Mouse (Mus musculus) forebrain, embryonic 11.5 days (tissue): ENCODE results near the gene Tigar. TPM values are rescaled to one million over a fixed set of nuclear protein-coding genes. Genes with fewer than 3 reads are reported as not detected.

Experiments used
- ATAC-seq: fragments of 200-750 bp; cut with Nextera tagmentation; replicated peaks from 2 replicates; pipeline ENCODE4 v1.8.0; 2017; ENCODE audit warnings: moderate TSS enrichment; ENCODE audit not compliant: low FRiP score
- DNase-seq: peaks from one replicate; pipeline ENCODE4 v3.0.0-alpha.2; 2017; ENCODE audit warnings: low spot score
- H3K27ac ChIP-seq: fragments of 300-500 bp; sonication (generic); 2 replicates; pipeline ENCODE4 v1.5.1; 2014; ENCODE audit warnings: low read depth, low read length
- H3K27me3 ChIP-seq: fragments of 300-500 bp; sonication (generic); 2 replicates; pipeline ENCODE4 v1.6.1; 2014; ENCODE audit warnings: mild to moderate bottlenecking, low read length, mixed read lengths; ENCODE audit not compliant: control insufficient read depth, insufficient read depth
- H3K36me3 ChIP-seq: fragments of 300-500 bp; sonication (generic); 2 replicates; pipeline ENCODE4 v1.6.1; 2014; ENCODE audit warnings: mild to moderate bottlenecking, low read length, moderate library complexity, mixed read lengths; ENCODE audit not compliant: control insufficient read depth, insufficient read depth
- H3K4me1 ChIP-seq: fragments of 300-500 bp; sonication (generic); replicated peaks from 2 replicates; pipeline ENCODE4 v1.6.1; 2014; ENCODE audit warnings: low read length, mixed read lengths; ENCODE audit not compliant: control insufficient read depth, insufficient read depth
- H3K4me2 ChIP-seq: fragments of 300-500 bp; sonication (generic); 2 replicates; pipeline ENCODE4 v1.6.1; 2014; ENCODE audit warnings: low read depth, mild to moderate bottlenecking, low read length, moderate library complexity, mixed read lengths; ENCODE audit not compliant: severe bottlenecking
- H3K4me3 ChIP-seq: fragments of 300-500 bp; sonication (generic); 2 replicates; pipeline ENCODE4 v1.5.1; 2014; ENCODE audit warnings: low read depth, low read length
- H3K9ac ChIP-seq: fragments of 300-500 bp; sonication (generic); 2 replicates; pipeline ENCODE4 v1.6.1; 2014; ENCODE audit warnings: low read length
- H3K9me3 ChIP-seq: fragments of 300-500 bp; sonication (generic); 2 replicates; pipeline ENCODE4 v1.6.1; 2016; ENCODE audit warnings: low read length, mixed read lengths; ENCODE audit not compliant: control insufficient read depth
- WGBS: fragments of 180-500 bp; shearing (Covaris S2); extraction: QIAGEN DNeasy Blood & Tissue Kit; methylation state at CpG from one replicate; pipeline ENCODE4 v1.1.7; 2014; 5-methylcytosine and 5-hydroxymethylcytosine counted together
- polyA plus RNA-seq: library from polyadenylated mRNA; unstranded; fragments of >200 nt; fragmentation: Nextera tagmentation; extraction: Ambion mirVana; gene quantifications from 2 replicates; pipeline ENCODE4 v1.2.1, GENCODE M21; 2014

Gene Tigar
- polyA plus RNA-seq: 5.3 and 6.8 TPM in 2 replicates

GRCm38 (mm10) chr6:127109402-127109930 lies at the start of gene Tigar:
TSS of gene Tigar (minus strand) at chr6:127109557.
- peak within 1 kb of the TSS; percentile 66 for H3K9ac ChIP-seq
- DNase-seq (peak; percentile 96), ATAC-seq (peak; percentile 100)
- peak within 1 kb of the TSS; percentile 61 for H3K4me3 ChIP-seq
- H3K36me3 ChIP-seq: no peaks in the 10 kb centered on the region
- peak within 1 kb of the TSS; percentile 89 for H3K4me2 ChIP-seq
- peaks cover 4% of the 10 kb centered on the region; the same call in 1 of the 2 replicates for H3K4me1 ChIP-seq
- H3K27me3 ChIP-seq: no peaks in the 10 kb centered on the region
- WGBS: under 1% methylated on average over 37 of the region's 37 CpGs
- H3K27ac ChIP-seq: no peak within 1 kb of the TSS
- H3K9me3 ChIP-seq: no peaks in the 10 kb centered on the region

GRCm38 (mm10) chr6:127157321-127157720 lies 48.0 kb upstream of the Tigar start:
- peaks cover 19% of the 10 kb centered on the region for H3K27me3 ChIP-seq
- H3K4me2 ChIP-seq: no peak overlapping the region
- H3K27ac ChIP-seq: no peak overlapping the region
- no peak overlapping the region for H3K9ac ChIP-seq
- ATAC-seq (no peak), DNase-seq (no peak)
- 50% methylated on average over 1 of the region's 1 CpGs for WGBS
- H3K36me3 ChIP-seq: no peaks in the 10 kb centered on the region
- no peak overlapping the region for H3K4me3 ChIP-seq
- H3K4me1 ChIP-seq: peaks cover 18% of the 10 kb centered on the region
- no peaks in the 10 kb centered on the region for H3K9me3 ChIP-seq

DNA sequence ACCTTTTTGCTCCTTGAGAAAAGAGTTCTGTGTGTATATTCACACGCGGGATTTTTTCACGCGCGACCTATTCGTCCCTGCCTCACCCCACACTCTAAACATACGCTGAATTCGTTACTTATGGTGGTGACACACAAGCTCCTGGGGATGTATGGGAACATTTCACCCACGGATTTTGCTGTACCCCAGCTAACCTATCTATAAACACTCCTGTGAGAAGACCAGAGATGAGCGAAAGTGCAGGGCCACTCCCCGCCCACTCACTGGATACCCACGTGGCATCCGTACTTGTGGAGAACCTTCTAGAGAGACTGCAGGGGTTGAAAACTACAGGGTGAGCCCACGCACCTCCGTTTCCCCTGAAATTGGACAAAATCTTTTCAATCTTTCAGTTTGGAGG lies 46.1 kb upstream of the Tigar start:
- Histone ChIP-seq H3K27ac (no peak overlapping the region), H3K9ac (peak overlapping the region; percentile 32), H3K4me2 (peak overlapping the region; percentile 82), H3K4me1 (peaks cover 29% of the 10 kb centered on the region), H3K9me3 (no peaks in the 10 kb centered on the region), H3K27me3 (peaks cover 19% of the 10 kb centered on the region), H3K4me3 (peak overlapping the region; percentile 86), H3K36me3 (no peaks in the 10 kb centered on the region)
- DNase-seq (peak; percentile 57), ATAC-seq (no peak)
- under 1% methylated on average over 15 of the region's 15 CpGs for WGBS

GRCm38 (mm10) chr6:127154708-127155268 lies 45.4 kb upstream of the Tigar start:
- Histone ChIP-seq H3K4me2 (peak overlapping the region; percentile 82), H3K4me1 (peaks cover 29% of the 10 kb centered on the region), H3K27me3 (peaks cover 19% of the 10 kb centered on the region), H3K9ac (peak overlapping the region; percentile 32), H3K4me3 (peak overlapping the region; percentile 86), H3K27ac (no peak overlapping the region), H3K36me3 (no peaks in the 10 kb centered on the region), H3K9me3 (no peaks in the 10 kb centered on the region)
- 1% methylated on average over 34 of the region's 34 CpGs for WGBS
- DNase-seq (peak; percentile 92), ATAC-seq (no peak)

GRCm38 (mm10) chr6:127153972-127154707 lies 44.8 kb upstream of the Tigar start:
- H3K27ac ChIP-seq: peak overlapping the region; percentile 10; the same call in 1 of the 2 replicates
- H3K27me3 ChIP-seq: peaks cover 19% of the 10 kb centered on the region
- no peaks in the 10 kb centered on the region for H3K36me3 ChIP-seq
- H3K9me3 ChIP-seq: no peaks in the 10 kb centered on the region
- DNase-seq (peak; percentile 68), ATAC-seq (no peak)
- H3K4me3 ChIP-seq: peak overlapping the region; percentile 86
- peaks cover 29% of the 10 kb centered on the region for H3K4me1 ChIP-seq
- under 1% methylated on average over 30 of the region's 30 CpGs for WGBS
- H3K9ac ChIP-seq: peak overlapping the region; percentile 32
- peak overlapping the region; percentile 82 for H3K4me2 ChIP-seq

- Histone ChIP-seq H3K4me3 (peak overlapping the region; percentile 86), H3K9ac (peak overlapping the region; percentile 32), H3K4me1 (peaks cover 29% of the 10 kb centered on the region), H3K27me3 (peaks cover 19% of the 10 kb centered on the region), H3K9me3 (no peaks in the 10 kb centered on the region), H3K36me3 (no peaks in the 10 kb centered on the region), H3K4me2 (peak overlapping the region; percentile 82), H3K27ac (peak overlapping the region; percentile 91)
- DNase-seq (peak; percentile 89), ATAC-seq (peak; percentile 12)
- WGBS: 0% methylated on average over 27 of the region's 28 CpGs
These were observed 44.0 kb upstream of the Tigar start for GRCm38 (mm10) chr6:127153296-127153800.

DNA sequence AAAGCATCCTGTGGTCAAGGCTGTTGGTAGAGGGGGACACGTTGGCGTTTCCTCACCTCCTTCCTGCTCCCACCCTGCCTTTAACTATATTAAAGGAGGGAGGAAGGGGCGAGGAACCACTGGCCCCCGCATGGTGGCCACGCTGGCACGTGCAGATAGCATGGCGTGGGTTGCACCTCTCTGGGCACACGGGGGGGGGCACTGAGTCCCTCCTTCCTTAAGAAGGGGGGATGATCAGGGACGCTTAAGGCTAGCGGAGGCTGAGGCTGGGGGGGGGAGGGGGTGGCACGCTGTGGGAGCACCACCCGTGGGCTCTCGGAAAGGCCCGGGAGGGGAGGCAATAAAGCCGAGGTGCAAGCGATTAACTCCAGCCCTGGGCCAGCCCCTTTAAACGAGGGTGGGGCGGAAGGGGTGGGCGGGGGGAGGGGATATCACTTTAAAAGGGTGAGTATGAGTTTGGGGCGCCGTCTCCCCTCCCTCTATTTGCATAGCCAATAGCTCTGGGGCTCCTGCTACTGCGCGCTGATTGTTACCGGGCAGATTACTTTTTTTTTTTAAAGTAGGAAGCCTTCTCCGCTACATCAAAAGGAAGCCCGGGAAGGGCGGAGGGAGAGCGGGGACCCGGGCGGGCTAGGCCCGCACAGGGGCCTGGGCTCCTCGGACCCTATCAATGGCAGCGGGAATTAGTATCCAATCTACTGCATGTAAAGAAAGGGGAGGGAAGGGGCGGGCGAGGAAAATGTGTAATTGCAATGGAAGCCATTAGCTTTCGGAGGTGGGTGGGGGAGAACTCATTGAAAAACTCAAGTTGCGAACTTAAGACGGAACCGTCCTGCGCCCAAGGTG lies 43.0 kb upstream of the Tigar start, which contains the start of gene Ccnd2:
TSS of gene Ccnd2 (minus strand) at position 88 of the 846 bp plus-strand sequence.
- Histone ChIP-seq H3K9me3 (no peaks in the 10 kb centered on the region), H3K36me3 (no peaks in the 10 kb centered on the region), H3K4me1 (peaks cover 32% of the 10 kb centered on the region), H3K27me3 (peaks cover 19% of the 10 kb centered on the region), H3K27ac (peak within 1 kb of the TSS; percentile 91), H3K4me3 (peak within 1 kb of the TSS; percentile 86), H3K9ac (peak within 1 kb of the TSS; percentile 68), H3K4me2 (peak within 1 kb of the TSS; percentile 82)
- DNase-seq (peak; percentile 92), ATAC-seq (peak; percentile 61)
- under 1% methylated on average over 39 of the region's 40 CpGs for WGBS
